Mouse (Mus musculus): ENCODE data around the gene Prr14l.
"Not testable (repeated sequence)": the region's sequence is repeated elsewhere in the genome, so short reads cannot be mapped to it uniquely, and the experiment has no call there.

Prr14l gene

GRCm38 (mm10) chr5:32785313-32785915 lies 68.6 kb downstream of the Prr14l start, which contains the start of gene Pisd:
Pisd (minus strand) TSS chr5:32785646.
- peak; percentile 98 for DNase-seq

- no peak for DNase-seq
These were observed 69.3 kb downstream of the Prr14l start for GRCm38 (mm10) chr5:32784726-32785125.

- no peak for DNase-seq
These were observed 72.5 kb downstream of the Prr14l start for GRCm38 (mm10) chr5:32781596-32781995.

GRCm38 (mm10) chr5:32778168-32778567 lies 75.9 kb downstream of the Prr14l start:
- no peak for DNase-seq

- no peak for DNase-seq
These were observed 81.7 kb downstream of the Prr14l start for GRCm38 (mm10) chr5:32772361-32772760.

- no peak for DNase-seq
These were observed 86.3 kb downstream of the Prr14l start for GRCm38 (mm10) chr5:32767636-32768373.

GRCm38 (mm10) chr5:32767004-32767403 lies 87.1 kb downstream of the Prr14l start:
- DNase-seq = no peak

GRCm38 (mm10) chr5:32761566-32762140 lies 92.4 kb downstream of the Prr14l start:
- no peak for DNase-seq

GRCm38 (mm10) chr5:32760787-32761186 lies 93.3 kb downstream of the Prr14l start:
- no peak for DNase-seq

GRCm38 (mm10) chr5:32760352-32760751 lies 93.7 kb downstream of the Prr14l start:
- not testable (repeated sequence) for DNase-seq

GRCm38 (mm10) chr5:32759662-32760061 lies 94.4 kb downstream of the Prr14l start:
- DNase-seq = no peak

- DNase-seq = no peak
These were observed 97.9 kb downstream of the Prr14l start for GRCm38 (mm10) chr5:32756141-32756540.

GRCm38 (mm10) chr5:32751736-32752135 lies 102.3 kb downstream of the Prr14l start:
- no peak for DNase-seq

GRCm38 (mm10) chr5:32748936-32749335 lies 105.1 kb downstream of the Prr14l start:
- no peak for DNase-seq

GRCm38 (mm10) chr5:32747650-32748375 lies 106.2 kb downstream of the Prr14l start:
- peak; percentile 57 for DNase-seq

GRCm38 (mm10) chr5:32745705-32746655 lies 108.1 kb downstream of the Prr14l start:
- DNase-seq = peak; percentile 73

GRCm38 (mm10) chr5:32742149-32742548 lies 111.9 kb downstream of the Prr14l start:
- DNase-seq = peak; percentile 85

GRCm38 (mm10) chr5:32741377-32741776 lies 112.7 kb downstream of the Prr14l start:
- peak; percentile 74 for DNase-seq

GRCm38 (mm10) chr5:32740850-32741249 lies 113.2 kb downstream of the Prr14l start:
- DNase-seq = not testable (repeated sequence)

GRCm38 (mm10) chr5:32740138-32740537 lies 113.9 kb downstream of the Prr14l start:
- DNase-seq = no peak

Measured in right cerebral cortex, adult 18-20 months (tissue).